Mouse (Mus musculus) liver, adult 2 months (tissue): Measurements from ENCODE around the gene Rarres2.

ENCODE experiments used
- CTCF ChIP-seq: fragments of 200-500 bp; IDR thresholded peaks from 2 replicates; pipeline ENCODE4 v1.5.1; 2011; ENCODE audit warnings: low read depth, low read length, control low read depth
- POLR2A ChIP-seq: fragments of 200-500 bp; IDR thresholded peaks from 2 replicates; pipeline ENCODE4 v1.6.1; 2011; ENCODE audit warnings: low read length, control low read depth; ENCODE audit not compliant: insufficient read depth; ENCODE audit errors: extremely low read depth

GRCm38 (mm10) chr6:48602080-48602741 lies 29.6 kb upstream of the Rarres2 start:
- TF ChIP-seq CTCF (no peak), POLR2A (peak; percentile 25; the same call in 1 of the 2 replicates)
